Mouse (Mus musculus) hindbrain, embryonic 12.5 days (tissue): ENCODE results near the gene Il10rb. TPM values are rescaled to one million over a fixed set of nuclear protein-coding genes. Genes with fewer than 3 reads are reported as not detected.

Experiments
- ATAC-seq: fragments of 200-750 bp; cut with Nextera tagmentation; 2 replicates; pipeline ENCODE4 v1.8.0; 2017; ENCODE audit warnings: moderate TSS enrichment; ENCODE audit not compliant: low FRiP score
- H3K27ac ChIP-seq: fragments of 300-500 bp; sonication (generic); 2 replicates; pipeline ENCODE4 v1.5.1; 2016; ENCODE audit warnings: mild to moderate bottlenecking
- H3K27me3 ChIP-seq: fragments of 300-500 bp; sonication (generic); 2 replicates; pipeline ENCODE4 v1.6.1; 2016; ENCODE audit warnings: mild to moderate bottlenecking
- H3K36me3 ChIP-seq: fragments of 300-500 bp; sonication (generic); 2 replicates; pipeline ENCODE4 v1.6.1; 2016; ENCODE audit warnings: mild to moderate bottlenecking
- H3K4me1 ChIP-seq: fragments of 300-500 bp; sonication (generic); 2 replicates; pipeline ENCODE4 v1.6.1; 2016
- H3K4me2 ChIP-seq: fragments of 300-500 bp; sonication (generic); replicated peaks from 2 replicates; pipeline ENCODE4 v1.6.1; 2016; ENCODE audit warnings: mild to moderate bottlenecking
- H3K4me3 ChIP-seq: fragments of 300-500 bp; sonication (generic); 2 replicates; pipeline ENCODE4 v1.5.1; 2016; ENCODE audit warnings: mild to moderate bottlenecking
- H3K9ac ChIP-seq: fragments of 300-500 bp; sonication (generic); 2 replicates; pipeline ENCODE4 v1.6.1; 2016; ENCODE audit warnings: mild to moderate bottlenecking, moderate library complexity
- H3K9me3 ChIP-seq: fragments of 300-500 bp; sonication (generic); replicated peaks from 2 replicates; pipeline ENCODE4 v1.6.1; 2016; ENCODE audit warnings: mild to moderate bottlenecking
- WGBS: fragments of 180-500 bp; shearing (Covaris S2); methylation state at CpG from one replicate; pipeline ENCODE4 v1.1.7; 2016; 5-methylcytosine and 5-hydroxymethylcytosine counted together
- polyA plus RNA-seq: library from polyadenylated mRNA; unstranded; fragments of >200 nt; fragmentation: Nextera tagmentation; extraction: Ambion mirVana; gene quantifications from 2 replicates; pipeline ENCODE4 v1.2.1, GENCODE M21; 2016

Gene Il10rb
- polyA plus RNA-seq: 8.5 and 10.1 TPM in 2 replicates

DNA sequence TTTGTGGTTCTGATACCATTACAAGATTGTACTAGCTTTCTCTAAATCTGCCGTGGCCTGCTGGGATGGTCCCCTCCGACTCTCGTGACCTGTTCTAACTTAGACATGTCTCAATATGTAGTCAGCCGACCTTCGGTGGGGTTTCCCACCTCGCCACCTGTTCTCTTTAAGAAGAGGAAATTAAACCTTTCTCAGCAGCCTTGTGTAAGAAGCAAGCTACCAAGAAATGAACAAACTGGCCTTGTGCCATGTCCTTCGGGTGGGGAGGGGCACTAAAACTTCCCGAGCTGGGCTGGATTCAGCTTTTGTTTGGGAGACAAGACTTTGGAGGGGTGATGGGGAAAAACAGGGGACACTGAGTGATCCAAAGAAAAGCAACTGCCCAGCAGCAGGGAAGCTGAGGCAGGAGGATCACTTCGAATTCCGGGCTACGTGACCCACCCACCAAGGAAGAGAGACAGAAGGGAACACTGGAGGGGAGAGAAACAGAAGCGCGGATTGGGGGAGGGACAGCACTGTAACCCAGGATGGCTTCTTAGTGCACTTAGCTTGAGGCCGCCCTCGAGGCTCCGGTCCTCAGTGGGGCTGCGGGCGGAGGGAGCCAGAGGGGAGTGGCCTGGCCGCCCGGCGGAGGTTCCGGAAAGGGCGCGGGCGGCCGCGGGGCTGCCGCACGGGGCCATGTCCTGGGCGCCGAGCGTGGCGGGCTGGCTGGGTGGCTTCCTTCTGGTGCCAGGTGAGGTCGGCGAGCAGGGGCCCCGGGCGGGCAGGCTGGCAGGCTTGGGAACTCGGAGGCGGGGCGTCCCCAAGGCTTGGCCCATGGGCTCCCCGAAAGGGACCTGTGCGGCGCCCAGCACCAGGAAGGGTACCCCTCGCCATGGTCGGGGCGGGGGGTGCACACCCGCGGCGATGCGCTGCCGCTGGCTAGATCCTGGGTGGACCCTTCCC, at the start of gene Il10rb:
Il10rb (plus strand) TSS at position 525 of the 945 bp plus-strand sequence.
- Histone ChIP-seq H3K4me2 (peak within 1 kb of the TSS; percentile 99), H3K9ac (peak within 1 kb of the TSS; percentile 71), H3K36me3 (peaks cover 12% of the 10 kb centered on the region; the same call in 1 of the 2 replicates), H3K4me3 (peak within 1 kb of the TSS; percentile 64), H3K27me3 (peaks cover 7% of the 10 kb centered on the region; the same call in 1 of the 2 replicates), H3K27ac (0 out of 2 replicates have a peak within 1 kb of the TSS, but pooled peaks have one; percentile 7), H3K4me1 (peaks cover 10% of the 10 kb centered on the region), H3K9me3 (no peaks in the 10 kb centered on the region)
- 6% methylated on average over 47 of the region's 51 CpGs for WGBS
- ATAC-seq: peak; percentile 74

DNA sequence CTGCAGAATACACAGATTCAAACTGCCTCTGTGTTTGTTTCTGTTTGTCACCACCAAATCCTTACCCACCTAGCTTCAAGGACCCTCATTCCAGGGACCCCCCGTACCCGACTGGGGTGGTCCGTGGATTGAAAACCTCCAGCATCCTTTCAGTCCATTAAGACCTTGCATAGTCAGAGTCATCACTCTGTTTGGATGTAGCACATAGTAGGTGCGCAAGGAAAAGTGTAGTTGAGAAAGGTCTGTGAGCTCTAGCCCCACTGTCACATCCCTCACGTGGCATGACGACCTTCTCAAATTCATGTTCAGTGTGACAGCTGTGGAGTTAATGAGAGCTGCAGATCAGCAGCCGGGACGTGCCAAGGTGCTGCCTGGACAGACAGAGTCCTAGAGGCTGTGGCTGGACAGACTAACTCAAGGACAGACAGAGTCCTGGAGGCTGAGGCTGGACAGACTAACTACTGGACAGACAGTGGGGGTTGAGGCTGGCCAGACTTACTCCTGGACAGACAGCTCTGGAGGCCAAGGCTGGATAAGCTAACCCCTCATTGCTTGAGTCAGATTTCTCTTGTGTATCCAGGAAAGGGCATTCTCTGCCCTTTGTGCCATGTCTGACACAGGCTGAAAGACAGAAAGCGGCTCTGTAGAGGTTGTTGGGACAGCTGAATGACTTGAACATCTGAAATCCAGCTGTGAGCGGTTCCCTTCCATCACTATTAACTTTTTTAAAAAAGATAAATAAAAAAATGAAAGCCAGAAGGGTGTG, 49.0 kb upstream of the Il10rb start:
- Histone ChIP-seq H3K4me1 (no peaks in the 10 kb centered on the region), H3K4me2 (no peak overlapping the region), H3K9ac (no peak overlapping the region), H3K27me3 (peaks cover 41% of the 10 kb centered on the region), H3K36me3 (no peaks in the 10 kb centered on the region), H3K27ac (no peak overlapping the region), H3K4me3 (no peak overlapping the region), H3K9me3 (no peaks in the 10 kb centered on the region)
- ATAC-seq: no peak
- WGBS: 69% methylated on average over 10 of the region's 10 CpGs

GRCm38 (mm10) chr16:91357526-91357900, 48.5 kb upstream of the Il10rb start:
- Histone ChIP-seq H3K36me3 (no peaks in the 10 kb centered on the region), H3K4me2 (no peak overlapping the region), H3K9me3 (no peaks in the 10 kb centered on the region), H3K27ac (no peak overlapping the region), H3K9ac (no peak overlapping the region), H3K4me3 (no peak overlapping the region), H3K27me3 (peaks cover 38% of the 10 kb centered on the region), H3K4me1 (no peaks in the 10 kb centered on the region)
- WGBS: 52% methylated on average over 10 of the region's 10 CpGs
- no peak for ATAC-seq

GRCm38 (mm10) chr16:91358555-91358954, 47.4 kb upstream of the Il10rb start:
- H3K36me3 ChIP-seq: no peaks in the 10 kb centered on the region
- H3K4me1 ChIP-seq: no peaks in the 10 kb centered on the region
- no peak overlapping the region for H3K9ac ChIP-seq
- WGBS: 37% methylated on average over 8 of the region's 8 CpGs
- no peak overlapping the region for H3K4me3 ChIP-seq
- H3K4me2 ChIP-seq: no peak overlapping the region
- H3K27ac ChIP-seq: no peak overlapping the region
- no peaks in the 10 kb centered on the region for H3K9me3 ChIP-seq
- peaks cover 28% of the 10 kb centered on the region for H3K27me3 ChIP-seq
- ATAC-seq: no peak

DNA sequence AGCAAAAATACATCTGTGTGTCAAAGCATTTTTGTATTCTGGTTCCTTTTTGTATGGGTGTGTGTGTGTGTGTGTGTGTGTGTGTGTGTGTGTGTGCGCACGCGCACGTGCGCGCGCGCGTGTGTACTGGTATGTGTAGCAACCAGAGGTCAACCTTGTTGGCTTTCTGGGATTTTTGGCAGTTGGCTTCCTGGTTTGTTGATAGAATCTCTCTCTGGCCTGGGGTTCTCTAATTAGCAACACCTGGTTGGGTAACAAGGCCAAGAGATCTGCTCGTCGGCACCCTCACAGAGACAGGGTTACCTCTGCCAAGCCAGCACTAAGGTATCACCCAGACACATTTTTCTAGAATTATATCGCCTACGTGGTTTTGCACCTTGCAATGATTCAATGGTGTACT, 46.4 kb upstream of the Il10rb start:
- H3K9me3 ChIP-seq: no peaks in the 10 kb centered on the region
- no peak overlapping the region for H3K4me3 ChIP-seq
- no peaks in the 10 kb centered on the region for H3K36me3 ChIP-seq
- H3K27me3 ChIP-seq: peaks cover 18% of the 10 kb centered on the region
- H3K4me1 ChIP-seq: no peaks in the 10 kb centered on the region
- no peak for ATAC-seq
- no peak overlapping the region for H3K4me2 ChIP-seq
- 86% methylated on average over 13 of the region's 13 CpGs for WGBS
- no peak overlapping the region for H3K9ac ChIP-seq
- H3K27ac ChIP-seq: no peak overlapping the region

DNA sequence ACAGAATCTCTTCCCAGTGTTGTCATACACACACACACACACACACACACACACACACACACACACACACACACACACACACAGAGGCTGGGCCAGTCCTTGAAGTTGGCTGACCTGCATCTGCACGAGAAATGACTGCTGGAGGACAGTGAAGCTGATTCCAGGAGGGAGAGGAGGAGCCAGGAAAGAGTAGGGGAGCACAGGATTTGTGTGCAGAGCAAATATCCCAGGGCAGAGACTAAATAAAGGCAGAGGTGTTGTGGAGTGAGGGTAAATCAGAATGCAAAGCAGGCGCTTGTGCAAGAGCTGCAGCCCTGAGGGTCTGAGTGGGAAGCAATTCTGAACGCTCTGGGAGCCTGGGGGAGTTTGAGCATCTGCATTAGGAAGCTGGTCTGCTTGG, 45.8 kb upstream of the Il10rb start:
- Histone ChIP-seq H3K27ac (no peak overlapping the region), H3K4me1 (no peaks in the 10 kb centered on the region), H3K27me3 (peaks cover 14% of the 10 kb centered on the region), H3K4me3 (no peak overlapping the region), H3K4me2 (no peak overlapping the region), H3K9ac (no peak overlapping the region), H3K9me3 (no peaks in the 10 kb centered on the region), H3K36me3 (no peaks in the 10 kb centered on the region)
- ATAC-seq: no peak
- WGBS: 60% methylated on average over 3 of the region's 3 CpGs

DNA sequence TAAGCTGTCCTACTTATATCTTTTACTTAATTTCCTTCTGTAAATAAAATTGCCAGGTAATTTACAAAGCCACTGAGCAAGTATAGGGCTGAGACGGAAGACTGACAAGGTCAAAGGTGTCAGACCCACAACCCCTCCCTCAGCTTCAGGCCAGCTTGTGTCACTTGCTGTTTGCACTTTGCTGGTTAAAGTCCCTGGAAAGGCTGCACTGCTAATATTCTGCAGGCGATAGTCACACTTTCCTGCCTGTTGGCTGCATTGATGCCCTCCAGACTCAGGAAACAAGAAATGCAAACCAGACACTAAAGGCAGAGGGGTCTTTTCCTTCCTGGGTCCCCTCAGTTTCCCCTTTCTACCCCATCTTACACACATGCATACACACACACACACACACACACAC, 44.0 kb upstream of the Il10rb start:
- H3K27me3 ChIP-seq: peaks cover 9% of the 10 kb centered on the region; the same call in 1 of the 2 replicates
- ATAC-seq: no peak

DNA sequence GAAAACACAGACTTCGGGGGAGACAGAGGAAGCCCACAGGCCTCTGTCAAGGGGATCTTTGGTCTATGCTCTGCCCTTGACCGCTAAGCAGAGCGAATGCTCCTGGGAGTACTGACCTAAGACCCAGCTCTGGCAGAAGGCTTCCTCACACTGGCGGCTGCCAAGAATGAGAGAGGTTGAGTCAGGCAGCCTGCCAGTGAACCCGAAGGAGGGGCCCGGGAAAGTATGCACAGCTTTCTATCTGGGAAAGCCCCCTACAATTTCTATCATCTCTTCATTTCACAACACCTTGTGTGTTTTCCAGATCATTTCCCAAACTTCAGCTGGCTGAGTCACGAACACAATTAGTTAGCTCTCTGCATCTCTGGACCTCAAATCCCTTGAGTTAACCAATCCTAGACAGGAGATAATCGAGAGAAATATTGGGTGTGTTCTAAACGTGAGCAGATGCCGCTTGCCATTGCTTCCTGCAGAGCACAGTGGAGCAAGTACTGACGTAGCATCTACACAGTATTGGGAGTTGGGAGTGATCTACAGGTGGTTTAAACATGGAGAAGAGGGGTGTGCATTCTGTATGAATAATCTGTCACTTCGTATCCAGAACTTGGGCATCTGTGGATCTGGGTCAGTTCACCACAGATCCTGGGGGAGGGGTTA, 43.2 kb upstream of the Il10rb start:
- no peaks in the 10 kb centered on the region for H3K4me1 ChIP-seq
- 70% methylated on average over 12 of the region's 12 CpGs for WGBS
- H3K4me3 ChIP-seq: no peak overlapping the region
- peaks cover 6% of the 10 kb centered on the region; the same call in 1 of the 2 replicates for H3K27me3 ChIP-seq
- no peak overlapping the region for H3K9ac ChIP-seq
- H3K9me3 ChIP-seq: no peaks in the 10 kb centered on the region
- H3K36me3 ChIP-seq: no peaks in the 10 kb centered on the region
- no peak for ATAC-seq
- H3K27ac ChIP-seq: no peak overlapping the region
- H3K4me2 ChIP-seq: no peak overlapping the region

More for the DNA sequence above, 44.0 kb upstream of the Il10rb start:
- Histone ChIP-seq H3K36me3 (no peaks in the 10 kb centered on the region), H3K27ac (no peak overlapping the region), H3K4me1 (no peaks in the 10 kb centered on the region), H3K4me3 (no peak overlapping the region), H3K9me3 (no peaks in the 10 kb centered on the region), H3K9ac (no peak overlapping the region), H3K4me2 (no peak overlapping the region)
- 69% methylated on average over 2 of the region's 2 CpGs for WGBS

DNA sequence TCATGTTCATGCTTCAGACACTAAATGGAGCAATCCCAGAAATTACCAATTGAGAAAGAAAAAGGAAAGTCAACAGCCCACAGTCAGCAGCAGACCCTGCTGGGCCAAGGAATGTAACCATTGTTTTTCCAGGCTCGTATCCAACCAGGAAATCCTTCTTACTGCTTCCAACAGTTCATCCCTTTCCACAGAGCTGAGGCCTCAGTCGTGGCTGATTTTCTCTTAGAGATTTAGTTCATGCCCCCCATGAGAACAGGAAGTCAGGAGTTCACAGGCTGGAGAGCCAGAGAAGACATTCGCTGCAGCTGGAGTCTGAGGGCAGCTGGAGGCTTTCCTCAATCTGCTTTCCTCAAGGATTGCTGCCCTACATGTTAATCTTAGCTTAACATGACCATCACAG, 42.5 kb upstream of the Il10rb start:
- H3K4me3 ChIP-seq: no peak overlapping the region
- H3K9ac ChIP-seq: no peak overlapping the region
- no peak overlapping the region for H3K27ac ChIP-seq
- H3K4me2 ChIP-seq: no peak overlapping the region
- 27% methylated on average over 3 of the region's 3 CpGs for WGBS
- H3K36me3 ChIP-seq: no peaks in the 10 kb centered on the region
- H3K4me1 ChIP-seq: no peaks in the 10 kb centered on the region
- H3K9me3 ChIP-seq: no peaks in the 10 kb centered on the region
- ATAC-seq: no peak
- H3K27me3 ChIP-seq: 0 out of 2 replicates have a peak, but pooled peaks cover 3% of the 10 kb centered on the region

- H3K36me3 ChIP-seq: no peaks in the 10 kb centered on the region
- H3K4me3 ChIP-seq: no peak overlapping the region
- H3K27me3 ChIP-seq: 0 out of 2 replicates have a peak, but pooled peaks cover under 1% of the 10 kb centered on the region
- H3K27ac ChIP-seq: no peak overlapping the region
- ATAC-seq: no peak
- H3K9me3 ChIP-seq: no peaks in the 10 kb centered on the region
- no peak overlapping the region for H3K4me2 ChIP-seq
- H3K9ac ChIP-seq: no peak overlapping the region
- no peaks in the 10 kb centered on the region for H3K4me1 ChIP-seq
Observed at GRCm38 (mm10) chr16:91366567-91366966, 39.4 kb upstream of the Il10rb start.

DNA sequence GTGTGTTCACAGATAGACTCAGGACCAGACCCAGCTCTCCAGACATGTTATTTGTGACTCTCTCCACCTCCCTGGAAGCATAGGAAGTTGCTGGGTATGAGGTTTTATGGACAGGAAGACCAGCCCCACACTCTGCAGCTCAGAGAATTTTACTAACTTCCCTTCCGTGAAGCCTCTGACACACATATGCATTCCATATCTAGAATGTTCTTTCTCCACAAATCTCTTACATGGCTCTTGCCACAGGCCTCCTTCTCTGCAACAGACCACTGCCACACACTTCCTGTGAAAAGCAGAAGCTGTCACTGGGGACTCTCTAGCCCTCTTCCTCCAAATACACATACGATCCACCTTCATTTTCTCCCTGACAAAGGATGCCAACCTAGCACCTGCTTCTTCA, 38.9 kb upstream of the Il10rb start:
- Histone ChIP-seq H3K4me3 (no peak overlapping the region), H3K9me3 (no peaks in the 10 kb centered on the region), H3K4me1 (no peaks in the 10 kb centered on the region), H3K27ac (no peak overlapping the region), H3K4me2 (no peak overlapping the region), H3K27me3 (no peaks in the 10 kb centered on the region), H3K9ac (no peak overlapping the region), H3K36me3 (no peaks in the 10 kb centered on the region)
- WGBS: 83% methylated on average over 2 of the region's 2 CpGs
- no peak for ATAC-seq
